Mouse (Mus musculus) thymus, adult 2 months (tissue): ENCODE measurements around the gene Slc20a1.

Source experiments
- CTCF ChIP-seq: fragments of 200-500 bp; IDR thresholded peaks from 2 replicates; pipeline ENCODE4 v1.5.1; 2012; ENCODE audit warnings: mild to moderate bottlenecking, control low read depth, low read length, moderate library complexity, borderline replicate concordance; ENCODE audit not compliant: control insufficient read depth, poor library complexity, insufficient read depth; ENCODE audit errors: extremely low read depth
- POLR2A ChIP-seq: fragments of 200-500 bp; IDR thresholded peaks from 2 replicates; pipeline ENCODE4 v1.6.1; 2012; ENCODE audit warnings: mild to moderate bottlenecking, low read length, control low read depth, moderate library complexity; ENCODE audit not compliant: control insufficient read depth, poor library complexity, insufficient read depth; ENCODE audit errors: extremely low read depth

- no peak for TF ChIP-seq CTCF
- TF ChIP-seq POLR2A, result no peak
Observed at GRCm38 (mm10) chr2:129199328-129200085, 943 bp downstream of the Slc20a1 start.
